Mouse (Mus musculus): ENCODE measurements at regions not wholly inside any gene's neighbourhood (a gene's known extent, or its start where the extent isn't known, plus 50 kb on each side); places are given as distances from the start of the nearest gene placed in this dataset.

- no peak for ATAC-seq (replicated peaks)
- H3K27ac ChIP-seq (replicated peaks) = no peak overlapping the region
- H3K9ac ChIP-seq (replicated peaks) = no peak overlapping the region
- no peaks in the 10 kb centered on the region for H3K9me3 ChIP-seq
- H3K4me3 ChIP-seq = no peak overlapping the region
- H3K36me3 ChIP-seq = no peaks in the 10 kb centered on the region
- H3K4me1 ChIP-seq = no peaks in the 10 kb centered on the region
- WGBS = 85% methylated on average over 3 of the region's 3 CpGs
- no peak overlapping the region for H3K4me2 ChIP-seq (replicated peaks)
- no peaks in the 10 kb centered on the region for H3K27me3 ChIP-seq
Observed at GRCm38 (mm10) chr2:51372771-51373170, 223.9 kb upstream of the Rnd3 start.

GRCm38 (mm10) chr2:51362825-51363616, 214.1 kb upstream of the Rnd3 start:
- Histone ChIP-seq H3K36me3 (no peaks in the 10 kb centered on the region), H3K9me3 (no peaks in the 10 kb centered on the region), H3K9ac (replicated peaks) (no peak overlapping the region), H3K27me3 (no peaks in the 10 kb centered on the region), H3K4me2 (replicated peaks) (no peak overlapping the region), H3K4me1 (no peaks in the 10 kb centered on the region), H3K4me3 (no peak overlapping the region), H3K27ac (replicated peaks) (no peak overlapping the region)
- WGBS = 78% methylated on average over 9 of the region's 9 CpGs
- no peak for ATAC-seq (replicated peaks)

- 87% methylated on average over 7 of the region's 7 CpGs for WGBS
- H3K4me2 ChIP-seq (replicated peaks) = no peak overlapping the region
Observed at GRCm38 (mm10) chr2:51355281-51355680, 206.4 kb upstream of the Rnd3 start.

GRCm38 (mm10) chr2:51354800-51355199, 205.9 kb upstream of the Rnd3 start:
- no peaks in the 10 kb centered on the region for H3K36me3 ChIP-seq
- 92% methylated on average over 4 of the region's 4 CpGs for WGBS

More at GRCm38 (mm10) chr2:51355281-51355680, 206.4 kb upstream of the Rnd3 start:
- H3K9ac ChIP-seq (replicated peaks) = no peak overlapping the region
- no peaks in the 10 kb centered on the region for H3K36me3 ChIP-seq
- no peak overlapping the region for H3K4me3 ChIP-seq
- no peak for ATAC-seq (replicated peaks)
- H3K27ac ChIP-seq (replicated peaks) = no peak overlapping the region
- H3K9me3 ChIP-seq = no peaks in the 10 kb centered on the region
- peaks cover 4% of the 10 kb centered on the region; the same call in 1 of the 2 replicates for H3K4me1 ChIP-seq
- H3K27me3 ChIP-seq = no peaks in the 10 kb centered on the region

GRCm38 (mm10) chr2:51349614-51350013, 200.7 kb upstream of the Rnd3 start:
- no peak overlapping the region for H3K4me2 ChIP-seq (replicated peaks)

More at GRCm38 (mm10) chr2:51354800-51355199, 205.9 kb upstream of the Rnd3 start:
- Histone ChIP-seq H3K9ac (replicated peaks) (no peak overlapping the region), H3K4me3 (no peak overlapping the region), H3K27me3 (no peaks in the 10 kb centered on the region), H3K9me3 (no peaks in the 10 kb centered on the region), H3K4me1 (peaks cover 4% of the 10 kb centered on the region; the same call in 1 of the 2 replicates), H3K27ac (replicated peaks) (no peak overlapping the region), H3K4me2 (replicated peaks) (no peak overlapping the region)
- no peak for ATAC-seq (replicated peaks)

GRCm38 (mm10) chr2:51348774-51349173, 199.9 kb upstream of the Rnd3 start:
- no peak for ATAC-seq (replicated peaks)
- H3K9ac ChIP-seq (replicated peaks) = no peak overlapping the region
- no peak overlapping the region for H3K4me3 ChIP-seq
- no peak overlapping the region for H3K27ac ChIP-seq (replicated peaks)
- WGBS = 82% methylated on average over 2 of the region's 2 CpGs
- H3K36me3 ChIP-seq = no peaks in the 10 kb centered on the region
- no peak overlapping the region for H3K4me2 ChIP-seq (replicated peaks)
- H3K4me1 ChIP-seq = peaks cover 4% of the 10 kb centered on the region; the same call in 1 of the 2 replicates
- H3K9me3 ChIP-seq = no peaks in the 10 kb centered on the region
- no peaks in the 10 kb centered on the region for H3K27me3 ChIP-seq

More at GRCm38 (mm10) chr2:51349614-51350013, 200.7 kb upstream of the Rnd3 start:
- Histone ChIP-seq H3K9ac (replicated peaks) (no peak overlapping the region), H3K36me3 (no peaks in the 10 kb centered on the region), H3K27me3 (no peaks in the 10 kb centered on the region), H3K4me1 (peaks cover 4% of the 10 kb centered on the region; the same call in 1 of the 2 replicates), H3K4me3 (no peak overlapping the region), H3K9me3 (no peaks in the 10 kb centered on the region), H3K27ac (replicated peaks) (no peak overlapping the region)
- ATAC-seq (replicated peaks) = no peak
- 68% methylated on average over 2 of the region's 2 CpGs for WGBS

- Histone ChIP-seq H3K36me3 (no peaks in the 10 kb centered on the region), H3K27ac (replicated peaks) (no peak overlapping the region), H3K4me3 (no peak overlapping the region), H3K4me1 (no peaks in the 10 kb centered on the region), H3K27me3 (no peaks in the 10 kb centered on the region), H3K4me2 (replicated peaks) (no peak overlapping the region), H3K9ac (replicated peaks) (no peak overlapping the region), H3K9me3 (no peaks in the 10 kb centered on the region)
- 89% methylated on average over 1 of the region's 1 CpGs for WGBS
- ATAC-seq (replicated peaks) = no peak
Observed at GRCm38 (mm10) chr2:51347086-51347485, 198.2 kb upstream of the Rnd3 start.

- Histone ChIP-seq H3K9ac (replicated peaks) (no peak overlapping the region), H3K4me3 (no peak overlapping the region), H3K36me3 (no peaks in the 10 kb centered on the region), H3K27me3 (no peaks in the 10 kb centered on the region), H3K9me3 (no peaks in the 10 kb centered on the region), H3K4me2 (replicated peaks) (no peak overlapping the region), H3K27ac (replicated peaks) (no peak overlapping the region), H3K4me1 (no peaks in the 10 kb centered on the region)
- ATAC-seq (replicated peaks) = no peak
- 76% methylated on average over 1 of the region's 1 CpGs for WGBS
Observed at GRCm38 (mm10) chr2:51342421-51342820, 193.5 kb upstream of the Rnd3 start.

GRCm38 (mm10) chr2:51334437-51334836, 185.5 kb upstream of the Rnd3 start:
- Histone ChIP-seq H3K27ac (replicated peaks) (no peak overlapping the region), H3K4me2 (replicated peaks) (no peak overlapping the region), H3K9ac (replicated peaks) (no peak overlapping the region), H3K27me3 (no peaks in the 10 kb centered on the region), H3K4me3 (no peak overlapping the region), H3K4me1 (no peaks in the 10 kb centered on the region), H3K9me3 (no peaks in the 10 kb centered on the region), H3K36me3 (no peaks in the 10 kb centered on the region)
- 56% methylated on average over 6 of the region's 6 CpGs for WGBS
- no peak for ATAC-seq (replicated peaks)

- 10% methylated on average over 8 of the region's 8 CpGs for WGBS
- Histone ChIP-seq H3K4me1 (0 out of 2 replicates have a peak, but pooled peaks cover 3% of the 10 kb centered on the region), H3K27ac (replicated peaks) (no peak overlapping the region), H3K36me3 (no peaks in the 10 kb centered on the region), H3K4me3 (no peak overlapping the region), H3K9me3 (no peaks in the 10 kb centered on the region), H3K4me2 (replicated peaks) (no peak overlapping the region), H3K9ac (replicated peaks) (no peak overlapping the region), H3K27me3 (no peaks in the 10 kb centered on the region)
- no peak for ATAC-seq (replicated peaks)
Observed at GRCm38 (mm10) chr2:51327081-51327480, 178.2 kb upstream of the Rnd3 start.

- Histone ChIP-seq H3K4me2 (replicated peaks) (no peak overlapping the region), H3K27ac (replicated peaks) (no peak overlapping the region), H3K4me1 (no peaks in the 10 kb centered on the region), H3K36me3 (no peaks in the 10 kb centered on the region), H3K9ac (replicated peaks) (no peak overlapping the region), H3K4me3 (no peak overlapping the region), H3K9me3 (no peaks in the 10 kb centered on the region), H3K27me3 (no peaks in the 10 kb centered on the region)
- 0 out of 2 replicates have a peak, but pooled peaks have one; percentile 41 for ATAC-seq (replicated peaks)
- 44% methylated on average over 5 of the region's 5 CpGs for WGBS
Observed at GRCm38 (mm10) chr2:51321676-51322075, 172.8 kb upstream of the Rnd3 start.

GRCm38 (mm10) chr2:51316452-51316851, 167.5 kb upstream of the Rnd3 start:
- Histone ChIP-seq H3K4me1 (no peaks in the 10 kb centered on the region), H3K4me2 (replicated peaks) (no peak overlapping the region), H3K9ac (replicated peaks) (no peak overlapping the region), H3K9me3 (no peaks in the 10 kb centered on the region), H3K27ac (replicated peaks) (no peak overlapping the region), H3K36me3 (no peaks in the 10 kb centered on the region), H3K4me3 (no peak overlapping the region), H3K27me3 (no peaks in the 10 kb centered on the region)
- WGBS = 83% methylated on average over 8 of the region's 8 CpGs
- ATAC-seq (replicated peaks) = no peak

GRCm38 (mm10) chr2:51313414-51313813, 164.5 kb upstream of the Rnd3 start:
- H3K27me3 ChIP-seq = no peaks in the 10 kb centered on the region
- H3K4me3 ChIP-seq = no peak overlapping the region
- no peaks in the 10 kb centered on the region for H3K36me3 ChIP-seq
- H3K4me1 ChIP-seq = no peaks in the 10 kb centered on the region
- H3K9me3 ChIP-seq = no peaks in the 10 kb centered on the region
- H3K4me2 ChIP-seq (replicated peaks) = no peak overlapping the region
- H3K27ac ChIP-seq (replicated peaks) = no peak overlapping the region
- no peak for ATAC-seq (replicated peaks)
- 87% methylated on average over 4 of the region's 4 CpGs for WGBS
- H3K9ac ChIP-seq (replicated peaks) = no peak overlapping the region

All from forebrain, embryonic 15.5 days (tissue).